ENCODE assay signal across 10 mouse cellular contexts in the genomic region with DNA sequence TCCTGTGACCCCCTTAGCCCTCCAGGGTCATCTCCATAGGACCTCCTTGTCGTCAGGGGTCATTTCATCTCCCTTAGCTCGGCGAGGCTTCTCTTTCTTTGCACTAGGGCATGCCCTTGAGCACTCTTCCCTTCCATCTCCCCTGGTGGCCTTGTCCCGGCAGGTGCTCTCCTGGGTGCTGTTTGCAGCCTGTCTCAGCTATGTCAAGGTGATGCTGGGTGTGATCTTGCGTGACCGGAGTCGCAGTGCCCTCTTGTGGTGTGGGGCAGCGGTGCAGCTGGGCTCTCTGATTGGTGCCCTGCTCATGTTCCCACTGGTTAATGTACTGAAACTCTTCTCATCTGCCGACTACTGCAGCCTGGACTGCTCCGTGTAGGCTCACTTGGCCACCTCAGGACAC. TPM values are rescaled to one million over a fixed set of nuclear protein-coding genes. Genes with fewer than 3 reads are reported as not detected.
DNase-seq lines count a peak whose midpoint lies in the region; ATAC-seq and TF ChIP-seq lines count a peak whose summit lies in the region.
"Had no signal": no experiment of that assay in that cellular context is flagged by ENCODE, and none has a peak within 500 bp of the region (broad histone marks: within the 10 kb centered on the region; RNA-seq: fewer than 3 reads in every experiment).

No protein-coding gene starts in this region.

- no peak overlapping the region for H3K4me3 ChIP-seq in liver, adult 2 months (ENCODE audit: insufficient read depth, low read depth, low read length)
- no peak overlapping the region for H3K4me3 ChIP-seq in ES-Bruce4 (ENCODE audit: low read depth, low read length)
- H3K4me3 ChIP-seq in intestine, embryonic 16.5 days (ENCODE audit: low read length), result no peak overlapping the region
- H3K4me3 ChIP-seq: limb, embryonic 15.5 days; neural tube, embryonic 15.5 days had no signal

- H3K79me2 ChIP-seq in liver, adult 2 months (ENCODE audit: control insufficient read depth, insufficient read depth, low read length), result no peaks in the 10 kb centered on the region

- TF ChIP-seq POLR2A in liver, adult 2 months (IDR thresholded peaks at IDR 0.05; ENCODE audit: extremely low read depth, insufficient read depth, low read length), result no peak
- TF ChIP-seq POLR2A in ES-Bruce4 (IDR thresholded peaks at IDR 0.05; ENCODE audit: insufficient read depth, low read length), result no peak

- no peak overlapping the region for H3K4me2 ChIP-seq in intestine, embryonic 16.5 days (ENCODE audit: low read depth, low read length)
- H3K4me2 ChIP-seq: limb, embryonic 15.5 days; neural tube, embryonic 15.5 days had no signal

- no peaks in the 10 kb centered on the region for H3K27me3 ChIP-seq in liver, adult 2 months (ENCODE audit: control insufficient read depth, insufficient read depth, low read length)
- H3K27me3 ChIP-seq in ES-Bruce4 (ENCODE audit: control insufficient read depth, insufficient read depth, low read length, poor library complexity, severe bottlenecking), result no peaks in the 10 kb centered on the region
- H3K27me3 ChIP-seq in intestine, embryonic 16.5 days (replicated peaks; ENCODE audit: control insufficient read depth, insufficient read depth, low read length), result no peaks in the 10 kb centered on the region
- H3K27me3 ChIP-seq: limb, embryonic 15.5 days; neural tube, embryonic 15.5 days had no signal

- peak; percentile 58 to 78 for DNase-seq in cerebellum, postnatal 14 days
- no peak for DNase-seq in cerebellum, adult 9-10 months
- no peak for DNase-seq in liver, adult 2 months (ENCODE audit: extremely low read depth, low read depth, low spot score)
- no peak for DNase-seq in liver
- DNase-seq in left cerebral cortex, postnatal 14 days (ENCODE audit: low spot score in 2 of 2), result peak; percentile 39 to 61
- DNase-seq in gastrocnemius, adult 8-10 months (ENCODE audit: low spot score in 2 of 2), result no peak

- 58% methylated on average over 10 of the region's 10 CpGs for WGBS in liver, adult 2 months
- WGBS in intestine, embryonic 16.5 days, result 55% methylated on average over 10 of the region's 10 CpGs

- intact Hi-C loops in left cerebral cortex, postnatal 14 days (cut with DNase I), result no loop called here

- ATAC-seq in intestine, embryonic 16.5 days, result no peak

- no peak overlapping the region for H3K27ac ChIP-seq in liver, adult 2 months (replicated peaks; ENCODE audit: insufficient read depth, low read depth, low read length)
- no peak overlapping the region for H3K27ac ChIP-seq in ES-Bruce4 (ENCODE audit: insufficient read depth, low read length)
- H3K27ac ChIP-seq in intestine, embryonic 16.5 days (ENCODE audit: low read length), result no peak overlapping the region
- H3K27ac ChIP-seq: limb, embryonic 15.5 days; neural tube, embryonic 15.5 days had no signal

- H3K4me1 ChIP-seq in liver, adult 2 months (ENCODE audit: control insufficient read depth, insufficient read depth, low read length), result no peaks in the 10 kb centered on the region
- H3K4me1 ChIP-seq in ES-Bruce4 (ENCODE audit: control insufficient read depth, insufficient read depth, low read length), result peaks cover 5% of the 10 kb centered on the region
- H3K4me1 ChIP-seq in intestine, embryonic 16.5 days (ENCODE audit: control insufficient read depth, insufficient read depth, low read length), result peaks cover 12% of the 10 kb centered on the region; the same call in 1 of the 2 replicates

- TF ChIP-seq CTCF in liver, adult 2 months (IDR thresholded peaks at IDR 0.05; ENCODE audit: low read depth, low read length), result peak; percentile 79
- TF ChIP-seq CTCF in ES-Bruce4 (IDR thresholded peaks at IDR 0.05; ENCODE audit: low read depth, low read length), result peak; percentile 81

- TF ChIP-seq EP300 in ES-Bruce4 (IDR thresholded peaks at IDR 0.05; ENCODE audit: insufficient read depth, low read depth, low read length), result no peak

- H3K9ac ChIP-seq in liver, adult 2 months (ENCODE audit: low read depth, low read length), result no peak overlapping the region
- H3K9ac ChIP-seq in ES-Bruce4 (ENCODE audit: low read depth, poor library complexity, severe bottlenecking), result no peak overlapping the region
- no peak overlapping the region for H3K9ac ChIP-seq in intestine, embryonic 16.5 days (ENCODE audit: low read depth, low read length)
- H3K9ac ChIP-seq: limb, embryonic 15.5 days; neural tube, embryonic 15.5 days had no signal

- no peaks in the 10 kb centered on the region for H3K9me3 ChIP-seq in ES-Bruce4 (replicated peaks; ENCODE audit: control insufficient read depth, insufficient read depth, low read length, poor library complexity, severe bottlenecking)
- no peaks in the 10 kb centered on the region for H3K9me3 ChIP-seq in intestine, embryonic 16.5 days (ENCODE audit: control insufficient read depth, low read length)
- H3K9me3 ChIP-seq: limb, embryonic 15.5 days; neural tube, embryonic 15.5 days had no signal

- H3K36me3 ChIP-seq in liver, adult 2 months (ENCODE audit: control insufficient read depth, insufficient read depth, low read length), result no peaks in the 10 kb centered on the region
- no peaks in the 10 kb centered on the region for H3K36me3 ChIP-seq in ES-Bruce4 (ENCODE audit: control insufficient read depth, insufficient read depth, low read length, poor library complexity, severe bottlenecking)
- no peaks in the 10 kb centered on the region for H3K36me3 ChIP-seq in intestine, embryonic 16.5 days (ENCODE audit: control insufficient read depth, insufficient read depth, low read length)
- H3K36me3 ChIP-seq: limb, embryonic 15.5 days; neural tube, embryonic 15.5 days had no signal

RNA-seq across cellular contexts. Expression of a gene that starts 11.5 kb away (rescaled TPM):
- total RNA-seq in liver, adult 2 months (2014; rRNA removed), result 0.18 and 0.20 TPM in 2 replicates
- polyA plus RNA-seq in liver, adult 2 months (2012; rRNA removed), result 0.48 and 0.62 TPM in 2 replicates
- polyA plus RNA-seq in ES-Bruce4 (2011; ENCODE audit: insufficient read depth, insufficient read length, low read depth, missing spikeins), result 2.6 and 3.0 TPM in 2 replicates
- total RNA-seq in left cerebral cortex, postnatal 14 days (2021), result 1 to 10 TPM; 3.8 to 3.9 TPM
- total RNA-seq in gastrocnemius, adult 8-10 months (2022), result under 1 TPM; 0.31 to 0.72 (median 0.57) TPM
- polyA plus RNA-seq in intestine, embryonic 16.5 days (2015; fragmentation: Nextera tagmentation; extraction: Ambion mirVana), result 6.9 and 7.0 TPM in 2 replicates

RNA-seq across cellular contexts. Expression of a gene that starts 27.8 kb away (rescaled TPM):
- 0.83 and 1.3 TPM in 2 replicates for total RNA-seq in liver, adult 2 months (2014; rRNA removed)
- 3.3 and 5.5 TPM in 2 replicates for polyA plus RNA-seq in liver, adult 2 months (2012; rRNA removed)
- polyA plus RNA-seq in ES-Bruce4 (2011; ENCODE audit: insufficient read depth, insufficient read length, low read depth, missing spikeins), result 13.6 and 14.4 TPM in 2 replicates
- 1 to 10 TPM; 5.0 to 6.8 TPM for total RNA-seq in left cerebral cortex, postnatal 14 days (2021)
- 1 to 10 TPM; 1.3 to 1.5 (median 1.4) TPM for total RNA-seq in gastrocnemius, adult 8-10 months (2022)
- polyA plus RNA-seq in intestine, embryonic 16.5 days (2015; fragmentation: Nextera tagmentation; extraction: Ambion mirVana), result 25.7 and 25.9 TPM in 2 replicates

Comparison
In these comparisons a context has a peak if more than half of its experiments do, and no peak if none do; other contexts are left out.
1. DNase-seq: peak in cerebellum, postnatal 14 days (2 of 2) and left cerebral cortex, postnatal 14 days (2 of 2); none in cerebellum, adult 9-10 months (single experiment), liver, adult 2 months (single experiment), liver (single experiment) and gastrocnemius, adult 8-10 months (0 of 2).